Mouse (Mus musculus): ENCODE data around the gene Rfx3.

The Rfx3 gene

GRCm38 (mm10) chr19:27905172-27905571, 105.8 kb downstream of the Rfx3 start:
- DNase-seq (ENCODE audit: low spot score), result no peak

- no peak for DNase-seq (ENCODE audit: low spot score)
These were observed 106.3 kb downstream of the Rfx3 start for GRCm38 (mm10) chr19:27904655-27905054.

- no peak for DNase-seq (ENCODE audit: low spot score)
These were observed 106.8 kb downstream of the Rfx3 start for GRCm38 (mm10) chr19:27904209-27904608.

GRCm38 (mm10) chr19:27902601-27903000, 108.4 kb downstream of the Rfx3 start:
- no peak for DNase-seq (ENCODE audit: low spot score)

- no peak for DNase-seq (ENCODE audit: low spot score)
These were observed 109.3 kb downstream of the Rfx3 start for GRCm38 (mm10) chr19:27901693-27902092.

- no peak for DNase-seq (ENCODE audit: low spot score)
These were observed 126.4 kb downstream of the Rfx3 start for GRCm38 (mm10) chr19:27884520-27884919.

GRCm38 (mm10) chr19:27877429-27877828, 133.5 kb downstream of the Rfx3 start:
- DNase-seq (ENCODE audit: low spot score), result no peak

GRCm38 (mm10) chr19:27870794-27871193, 140.2 kb downstream of the Rfx3 start:
- DNase-seq (ENCODE audit: low spot score), result no peak

- no peak for DNase-seq (ENCODE audit: low spot score)
These were observed 151.3 kb downstream of the Rfx3 start for GRCm38 (mm10) chr19:27859641-27860040.

GRCm38 (mm10) chr19:27848946-27849345, 162.0 kb downstream of the Rfx3 start:
- no peak for DNase-seq (ENCODE audit: low spot score)

GRCm38 (mm10) chr19:27847055-27847454, 163.9 kb downstream of the Rfx3 start:
- no peak for DNase-seq (ENCODE audit: low spot score)

- no peak for DNase-seq (ENCODE audit: low spot score)
These were observed 172.3 kb downstream of the Rfx3 start for GRCm38 (mm10) chr19:27838635-27839034.

GRCm38 (mm10) chr19:27838041-27838440, 172.9 kb downstream of the Rfx3 start:
- DNase-seq (ENCODE audit: low spot score), result no peak

GRCm38 (mm10) chr19:27832448-27832847, 178.5 kb downstream of the Rfx3 start:
- no peak for DNase-seq (ENCODE audit: low spot score)

- DNase-seq (ENCODE audit: low spot score), result no peak
These were observed 182.7 kb downstream of the Rfx3 start for GRCm38 (mm10) chr19:27828316-27828715.

- DNase-seq (ENCODE audit: low spot score), result no peak
These were observed 193.3 kb downstream of the Rfx3 start for GRCm38 (mm10) chr19:27817661-27818060.

GRCm38 (mm10) chr19:27780030-27780429, 230.9 kb downstream of the Rfx3 start:
- DNase-seq (ENCODE audit: low spot score), result no peak

GRCm38 (mm10) chr19:27770716-27771265, 240.2 kb downstream of the Rfx3 start:
- DNase-seq (ENCODE audit: low spot score), result no peak

- no peak for DNase-seq (ENCODE audit: low spot score)
These were observed 242.5 kb downstream of the Rfx3 start for GRCm38 (mm10) chr19:27768444-27768843.

- DNase-seq (ENCODE audit: low spot score), result no peak
These were observed 250.7 kb downstream of the Rfx3 start for GRCm38 (mm10) chr19:27760309-27760708.

GRCm38 (mm10) chr19:27759347-27759746, 251.6 kb downstream of the Rfx3 start:
- no peak for DNase-seq (ENCODE audit: low spot score)

GRCm38 (mm10) chr19:27747301-27747700, 263.7 kb downstream of the Rfx3 start:
- DNase-seq (ENCODE audit: low spot score), result no peak

GRCm38 (mm10) chr19:27738908-27739307, 272.1 kb downstream of the Rfx3 start:
- DNase-seq (ENCODE audit: low spot score), result no peak

GRCm38 (mm10) chr19:27736571-27736970, 274.4 kb downstream of the Rfx3 start:
- DNase-seq (ENCODE audit: low spot score), result no peak

GRCm38 (mm10) chr19:27718931-27719330, 292.0 kb downstream of the Rfx3 start:
- DNase-seq (ENCODE audit: low spot score), result no peak
